Mouse (Mus musculus) testis, postnatal 10 days (tissue): Measurements from ENCODE around the gene Gm17361.
"Not testable (repeated sequence)": the region's sequence is repeated elsewhere in the genome, so short reads cannot be mapped to it uniquely, and the experiment has no call there.

ENCODE experiments used
- DNase-seq: peaks from one replicate; pipeline ENCODE4 v3.0.0; 2021; ENCODE audit warnings: low spot score

Gm17361 gene

GRCm38 (mm10) chrX:125003863-125004262 is at the start of gene Gm17361:
Gene Gm17361 (plus strand): TSS chrX:125004163.
- not testable (repeated sequence) for DNase-seq
